Mouse (Mus musculus): ENCODE data around the gene Srgap2. TPM values are rescaled to one million over a fixed set of nuclear protein-coding genes. Genes with fewer than 3 reads are reported as not detected.

The Srgap2 gene
- polyA plus RNA-seq, 1 experiment from 2014 or later = 19.5 TPM

- DNase-seq (ENCODE audit: low spot score) (no peak), ATAC-seq (ENCODE audit: insufficient number of reproducible peaks, low FRiP score, low TSS enrichment, low read depth) (no peak)
- Histone ChIP-seq H3K9me3 (ENCODE audit: control insufficient read depth, low read length) (no peaks in the 10 kb centered on the region), H3K36me3 (ENCODE audit: control insufficient read depth, insufficient read depth, low read length) (no peaks in the 10 kb centered on the region), H3K4me2 (ENCODE audit: low read depth, severe bottlenecking) (no peak overlapping the region), H3K4me1 (ENCODE audit: control insufficient read depth, insufficient read depth, low read length) (no peaks in the 10 kb centered on the region), H3K27ac (replicated peaks; ENCODE audit: low read depth, low read length) (no peak overlapping the region), H3K9ac (ENCODE audit: low read length) (no peak overlapping the region), H3K4me3 (ENCODE audit: low read depth, low read length) (no peak overlapping the region), H3K27me3 (ENCODE audit: control insufficient read depth, insufficient read depth, low read length) (no peaks in the 10 kb centered on the region)
- 95% methylated on average over 2 of the region's 2 CpGs for WGBS
Measured at GRCm38 (mm10) chr1:131362089-131362488, 165.1 kb downstream of the Srgap2 start.

GRCm38 (mm10) chr1:131360800-131361199 is 166.4 kb downstream of the Srgap2 start:
- Histone ChIP-seq H3K4me2 (ENCODE audit: low read depth, severe bottlenecking) (no peak overlapping the region), H3K9ac (ENCODE audit: low read length) (no peak overlapping the region), H3K4me1 (ENCODE audit: control insufficient read depth, insufficient read depth, low read length) (no peaks in the 10 kb centered on the region), H3K36me3 (ENCODE audit: control insufficient read depth, insufficient read depth, low read length) (no peaks in the 10 kb centered on the region), H3K27me3 (ENCODE audit: control insufficient read depth, insufficient read depth, low read length) (no peaks in the 10 kb centered on the region), H3K9me3 (ENCODE audit: control insufficient read depth, low read length) (no peaks in the 10 kb centered on the region), H3K4me3 (ENCODE audit: low read depth, low read length) (no peak overlapping the region), H3K27ac (replicated peaks; ENCODE audit: low read depth, low read length) (no peak overlapping the region)
- DNase-seq (ENCODE audit: low spot score) (no peak), ATAC-seq (ENCODE audit: insufficient number of reproducible peaks, low FRiP score, low TSS enrichment, low read depth) (no peak)
- 87% methylated on average over 3 of the region's 3 CpGs for WGBS

DNA sequence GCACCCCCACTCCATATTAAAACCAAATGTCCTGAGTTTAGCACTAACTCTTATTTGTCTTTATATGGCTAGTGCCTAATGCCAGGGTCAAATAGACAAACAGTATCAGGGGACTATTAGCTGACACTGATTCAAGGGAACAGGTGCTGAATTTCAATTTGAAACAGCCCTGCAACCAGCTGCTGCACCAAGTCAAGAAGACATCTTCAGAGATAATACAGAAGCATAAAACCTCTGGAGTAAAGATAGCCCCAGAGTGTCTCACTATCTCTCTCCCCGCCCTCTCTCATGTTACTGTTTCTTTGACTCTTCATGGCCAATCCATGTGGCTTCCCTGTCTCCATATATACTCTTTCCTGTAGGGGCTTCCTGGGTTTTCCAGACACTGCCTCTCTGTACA is 167.5 kb downstream of the Srgap2 start:
- H3K27ac ChIP-seq (replicated peaks; ENCODE audit: low read depth, low read length) = no peak overlapping the region
- no peaks in the 10 kb centered on the region for H3K4me1 ChIP-seq (ENCODE audit: control insufficient read depth, insufficient read depth, low read length)
- no peaks in the 10 kb centered on the region for H3K27me3 ChIP-seq (ENCODE audit: control insufficient read depth, insufficient read depth, low read length)
- no peak overlapping the region for H3K4me3 ChIP-seq (ENCODE audit: low read depth, low read length)
- no peak overlapping the region for H3K4me2 ChIP-seq (ENCODE audit: low read depth, severe bottlenecking)
- ATAC-seq (ENCODE audit: insufficient number of reproducible peaks, low FRiP score, low TSS enrichment, low read depth) (no peak), DNase-seq (ENCODE audit: low spot score) (no peak)
- H3K36me3 ChIP-seq (ENCODE audit: control insufficient read depth, insufficient read depth, low read length) = no peaks in the 10 kb centered on the region; the same call in 1 of the 2 replicates
- H3K9me3 ChIP-seq (ENCODE audit: control insufficient read depth, low read length) = no peaks in the 10 kb centered on the region
- H3K9ac ChIP-seq (ENCODE audit: low read length) = no peak overlapping the region
- WGBS = 82% methylated on average over 1 of the region's 1 CpGs

DNA sequence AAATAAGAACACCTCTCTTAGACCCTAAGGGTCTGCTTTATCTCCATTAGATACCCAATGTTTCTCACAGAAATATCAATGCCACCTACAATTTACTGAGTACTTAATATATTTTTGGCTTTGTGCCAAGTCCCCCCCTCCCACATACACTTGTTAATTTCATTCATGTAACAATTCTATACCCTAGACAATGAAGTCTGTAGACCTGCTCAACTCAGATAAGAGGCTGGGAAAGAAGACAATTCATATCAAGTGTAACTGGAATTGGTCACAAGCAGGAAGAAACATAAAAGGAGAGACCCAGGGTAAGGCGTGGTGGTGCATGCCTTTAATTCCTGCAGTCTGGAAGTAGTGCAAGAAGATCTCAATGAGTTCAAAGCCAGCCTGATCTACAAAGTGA is 169.9 kb downstream of the Srgap2 start:
- Histone ChIP-seq H3K36me3 (ENCODE audit: control insufficient read depth, insufficient read depth, low read length) (peaks cover 2% of the 10 kb centered on the region; the same call in 1 of the 2 replicates), H3K27ac (replicated peaks; ENCODE audit: low read depth, low read length) (no peak overlapping the region), H3K4me3 (ENCODE audit: low read depth, low read length) (no peak overlapping the region), H3K9me3 (ENCODE audit: control insufficient read depth, low read length) (no peaks in the 10 kb centered on the region), H3K4me2 (ENCODE audit: low read depth, severe bottlenecking) (no peak overlapping the region), H3K9ac (ENCODE audit: low read length) (no peak overlapping the region), H3K4me1 (ENCODE audit: control insufficient read depth, insufficient read depth, low read length) (no peaks in the 10 kb centered on the region), H3K27me3 (ENCODE audit: control insufficient read depth, insufficient read depth, low read length) (no peaks in the 10 kb centered on the region)
- WGBS = 92% methylated on average over 1 of the region's 1 CpGs
- no peak for ATAC-seq (ENCODE audit: insufficient number of reproducible peaks, low FRiP score, low TSS enrichment, low read depth)
- DNase-seq (ENCODE audit: low spot score) = no peak

DNA sequence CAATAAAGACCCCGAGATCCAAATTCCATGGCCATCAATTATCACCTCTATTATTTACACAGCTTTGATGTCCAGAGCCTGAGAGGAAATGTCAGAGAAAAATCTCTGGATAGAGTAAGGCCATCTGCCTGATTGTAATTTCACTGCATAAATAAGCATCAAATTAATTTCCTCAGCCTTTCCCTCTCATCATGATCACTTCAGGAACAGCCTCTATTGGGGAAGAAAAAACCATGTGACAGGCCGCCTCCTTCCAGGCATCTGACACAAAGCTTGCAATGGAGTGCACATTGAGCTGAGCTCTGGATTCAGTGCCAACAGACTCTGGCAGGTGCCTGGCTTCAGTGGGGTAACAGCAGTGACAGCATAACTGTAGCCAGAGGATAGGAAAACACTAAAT is 175.7 kb downstream of the Srgap2 start:
- no peaks in the 10 kb centered on the region for H3K9me3 ChIP-seq (ENCODE audit: control insufficient read depth, low read length)
- ATAC-seq (ENCODE audit: insufficient number of reproducible peaks, low FRiP score, low TSS enrichment, low read depth) (no peak), DNase-seq (ENCODE audit: low spot score) (no peak)
- H3K36me3 ChIP-seq (ENCODE audit: control insufficient read depth, insufficient read depth, low read length) = peaks cover 6% of the 10 kb centered on the region; the same call in 1 of the 2 replicates
- no peak overlapping the region for H3K4me3 ChIP-seq (ENCODE audit: low read depth, low read length)
- no peak overlapping the region for H3K9ac ChIP-seq (ENCODE audit: low read length)
- H3K4me2 ChIP-seq (ENCODE audit: low read depth, severe bottlenecking) = no peak overlapping the region
- WGBS = 67% methylated on average over 2 of the region's 2 CpGs
- H3K27me3 ChIP-seq (ENCODE audit: control insufficient read depth, insufficient read depth, low read length) = no peaks in the 10 kb centered on the region
- H3K27ac ChIP-seq (replicated peaks; ENCODE audit: low read depth, low read length) = no peak overlapping the region
- H3K4me1 ChIP-seq (ENCODE audit: control insufficient read depth, insufficient read depth, low read length) = no peaks in the 10 kb centered on the region

GRCm38 (mm10) chr1:131349993-131350510 is 177.1 kb downstream of the Srgap2 start:
- H3K36me3 ChIP-seq (ENCODE audit: control insufficient read depth, insufficient read depth, low read length) = peaks cover 6% of the 10 kb centered on the region; the same call in 1 of the 2 replicates
- 74% methylated on average over 1 of the region's 1 CpGs for WGBS
- ATAC-seq (ENCODE audit: insufficient number of reproducible peaks, low FRiP score, low TSS enrichment, low read depth) = no peak

DNA sequence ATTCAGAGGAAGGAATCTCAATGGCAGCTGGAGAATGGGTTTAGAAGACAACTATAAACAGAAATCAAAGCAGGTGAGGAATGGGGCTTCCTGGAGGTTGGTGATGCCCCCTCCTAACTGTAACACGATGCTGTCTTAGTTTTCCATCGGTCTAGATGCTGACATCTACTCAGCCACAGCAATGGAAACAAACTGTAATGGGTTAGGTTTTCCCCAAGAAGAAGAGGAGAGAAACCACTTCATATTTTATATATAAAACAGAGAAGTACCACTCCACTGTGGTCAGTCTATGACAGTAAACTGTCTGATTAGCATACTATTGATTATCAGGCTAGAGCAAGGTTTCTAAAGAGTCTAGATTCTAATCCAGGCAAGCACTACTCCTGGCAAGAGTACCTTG is 179.4 kb downstream of the Srgap2 start:
- H3K4me1 ChIP-seq (ENCODE audit: control insufficient read depth, insufficient read depth, low read length) = no peaks in the 10 kb centered on the region
- H3K9ac ChIP-seq (ENCODE audit: low read length) = no peak overlapping the region
- H3K4me2 ChIP-seq (ENCODE audit: low read depth, severe bottlenecking) = no peak overlapping the region
- no peaks in the 10 kb centered on the region for H3K27me3 ChIP-seq (ENCODE audit: control insufficient read depth, insufficient read depth, low read length)
- H3K36me3 ChIP-seq (ENCODE audit: control insufficient read depth, insufficient read depth, low read length) = peaks cover 5% of the 10 kb centered on the region; the same call in 1 of the 2 replicates
- H3K4me3 ChIP-seq (ENCODE audit: low read depth, low read length) = no peak overlapping the region
- ATAC-seq (ENCODE audit: insufficient number of reproducible peaks, low FRiP score, low TSS enrichment, low read depth) (no peak), DNase-seq (ENCODE audit: low spot score) (no peak)
- H3K27ac ChIP-seq (replicated peaks; ENCODE audit: low read depth, low read length) = no peak overlapping the region
- H3K9me3 ChIP-seq (ENCODE audit: control insufficient read depth, low read length) = no peaks in the 10 kb centered on the region
- 90% methylated on average over 2 of the region's 2 CpGs for whole genome bisulfite sequencing

More at GRCm38 (mm10) chr1:131349993-131350510, 177.1 kb downstream of the Srgap2 start:
- Histone ChIP-seq H3K9me3 (ENCODE audit: control insufficient read depth, low read length) (no peaks in the 10 kb centered on the region), H3K27me3 (ENCODE audit: control insufficient read depth, insufficient read depth, low read length) (no peaks in the 10 kb centered on the region), H3K4me3 (ENCODE audit: low read depth, low read length) (no peak overlapping the region), H3K4me1 (ENCODE audit: control insufficient read depth, insufficient read depth, low read length) (no peaks in the 10 kb centered on the region), H3K27ac (replicated peaks; ENCODE audit: low read depth, low read length) (no peak overlapping the region), H3K4me2 (ENCODE audit: low read depth, severe bottlenecking) (no peak overlapping the region), H3K9ac (ENCODE audit: low read length) (no peak overlapping the region)
- DNase-seq (ENCODE audit: low spot score) = no peak

- H3K36me3 ChIP-seq (ENCODE audit: control insufficient read depth, insufficient read depth, low read length) = peaks cover 5% of the 10 kb centered on the region; the same call in 1 of the 2 replicates
- no peaks in the 10 kb centered on the region for H3K27me3 ChIP-seq (ENCODE audit: control insufficient read depth, insufficient read depth, low read length)
- H3K4me1 ChIP-seq (ENCODE audit: control insufficient read depth, insufficient read depth, low read length) = no peaks in the 10 kb centered on the region
- H3K9me3 ChIP-seq (ENCODE audit: control insufficient read depth, low read length) = no peaks in the 10 kb centered on the region
- ATAC-seq (ENCODE audit: insufficient number of reproducible peaks, low FRiP score, low TSS enrichment, low read depth) (no peak), DNase-seq (ENCODE audit: low spot score) (no peak)
- no peak overlapping the region for H3K9ac ChIP-seq (ENCODE audit: low read length)
- 83% methylated on average over 1 of the region's 1 CpGs for WGBS
- H3K4me3 ChIP-seq (ENCODE audit: low read depth, low read length) = no peak overlapping the region
- H3K4me2 ChIP-seq (ENCODE audit: low read depth, severe bottlenecking) = no peak overlapping the region
- H3K27ac ChIP-seq (replicated peaks; ENCODE audit: low read depth, low read length) = no peak overlapping the region
Measured at GRCm38 (mm10) chr1:131346916-131347555, 180.1 kb downstream of the Srgap2 start.
